ENCODE assay signal across 9 mouse cellular contexts in genomic region chr16:18411026-18411649, GRCm38 (mm10). TPM values are rescaled to one million over a fixed set of nuclear protein-coding genes. Genes with fewer than 3 reads are reported as not detected.
DNase-seq lines count a peak whose midpoint lies in the region; ATAC-seq and TF ChIP-seq lines count a peak whose summit lies in the region.
"Had no signal": no experiment of that assay in that cellular context is flagged by ENCODE, and none has a peak within 500 bp of the region (broad histone marks: within the 10 kb centered on the region; RNA-seq: fewer than 3 reads in every experiment).

No protein-coding gene starts in this region.

- no peak overlapping the region for H3K27ac ChIP-seq in heart, embryonic 12.5 days (ENCODE audit: poor library complexity, severe bottlenecking)
- peak overlapping the region; percentile 67 for H3K27ac ChIP-seq in kidney, adult 2 months (ENCODE audit: insufficient read depth, low read depth, low read length)
- peak overlapping the region; percentile 12; the same call in 1 of the 2 replicates for H3K27ac ChIP-seq in midbrain, embryonic 15.5 days

- WGBS in heart, embryonic 12.5 days = 84% methylated on average over 13 of the region's 13 CpGs
- 35% methylated on average over 13 of the region's 13 CpGs for WGBS in kidney, adult 2 months
- WGBS in midbrain, embryonic 15.5 days = 42% methylated on average over 13 of the region's 13 CpGs

- ATAC-seq in heart, embryonic 12.5 days (ENCODE audit: insufficient number of reproducible peaks, low FRiP score) = no peak
- ATAC-seq in midbrain, embryonic 15.5 days (replicated peaks) = 0 out of 2 replicates have a peak, but pooled peaks have one; percentile 10

- DNase-seq in heart, postnatal 10 days = no peak
- peak; percentile 59 for DNase-seq in cerebellum, adult 9-11 months
- peak; percentile 87 for DNase-seq in kidney, adult 2 months
- no peak for DNase-seq in right cerebral cortex, postnatal 14 days
- DNase-seq in adipocyte (ENCODE audit: low spot score) = no peak
- no peak for DNase-seq in B cell, adult 2 months
- DNase-seq: lung, postnatal 14 days had no signal

- TF ChIP-seq POLR2A in kidney, adult 2 months (IDR thresholded peaks at IDR 0.05; ENCODE audit: low read depth, low read length) = no peak

- H3K27me3 ChIP-seq in heart, embryonic 12.5 days (replicated peaks) = no peaks in the 10 kb centered on the region
- H3K27me3 ChIP-seq in kidney, adult 2 months (replicated peaks; ENCODE audit: control insufficient read depth, insufficient read depth, low read length) = no peaks in the 10 kb centered on the region
- no peaks in the 10 kb centered on the region for H3K27me3 ChIP-seq in midbrain, embryonic 15.5 days (replicated peaks)

- no peak overlapping the region for H3K4me2 ChIP-seq in heart, embryonic 12.5 days
- H3K4me2 ChIP-seq in midbrain, embryonic 15.5 days = no peak overlapping the region

- intact Hi-C loops in heart, postnatal 10 days (cut with DNase I) = no loop called here

- H3K4me1 ChIP-seq in heart, embryonic 12.5 days (replicated peaks) = peaks cover 26% of the 10 kb centered on the region
- peaks cover 31% of the 10 kb centered on the region for H3K4me1 ChIP-seq in kidney, adult 2 months (ENCODE audit: control insufficient read depth, insufficient read depth, low read length)
- H3K4me1 ChIP-seq in midbrain, embryonic 15.5 days = peaks cover 13% of the 10 kb centered on the region

- TF ChIP-seq CTCF in kidney, adult 2 months (conservative IDR thresholded peaks at IDR 0.05; ENCODE audit: insufficient read depth, insufficient read length, low read depth, low read length) = no peak

- H3K4me3 ChIP-seq in heart, embryonic 12.5 days = no peak overlapping the region
- H3K4me3 ChIP-seq in kidney, adult 2 months (ENCODE audit: insufficient read depth, low read depth, low read length) = peak overlapping the region; percentile 39
- no peak overlapping the region for H3K4me3 ChIP-seq in midbrain, embryonic 15.5 days

- peak overlapping the region; percentile 15; the same call in 1 of the 2 replicates for H3K9ac ChIP-seq in heart, embryonic 12.5 days
- no peak overlapping the region for H3K9ac ChIP-seq in midbrain, embryonic 15.5 days

- H3K9me3 ChIP-seq in heart, embryonic 12.5 days (replicated peaks) = no peaks in the 10 kb centered on the region
- no peaks in the 10 kb centered on the region for H3K9me3 ChIP-seq in midbrain, embryonic 15.5 days

- H3K36me3 ChIP-seq in heart, embryonic 12.5 days = peaks cover 64% of the 10 kb centered on the region
- no peaks in the 10 kb centered on the region for H3K36me3 ChIP-seq in kidney, adult 2 months (ENCODE audit: control insufficient read depth, insufficient read depth, low read length)
- 0 out of 2 replicates have a peak, but pooled peaks cover 6% of the 10 kb centered on the region for H3K36me3 ChIP-seq in midbrain, embryonic 15.5 days (replicated peaks)

RNA-seq across cellular contexts. Expression of gene Txnrd2, which starts 15.0 kb away (rescaled TPM):
- 34.9 and 37.2 TPM in 2 replicates for polyA plus RNA-seq in heart, embryonic 12.5 days (2016; fragmentation: Nextera tagmentation; extraction: Ambion mirVana)
- 10 to 100 TPM; 30.0 to 32.0 TPM for total RNA-seq in heart, postnatal 10 days (2021)
- polyA plus RNA-seq in kidney, adult 2 months (2012; rRNA removed) = 35.2 and 39.1 TPM in 2 replicates
- 34.0 and 35.5 TPM in 2 replicates for polyA plus RNA-seq in midbrain, embryonic 15.5 days (2015; fragmentation: Nextera tagmentation; extraction: Ambion mirVana)

RNA-seq across cellular contexts. Expression of gene Comt, which starts 15.5 kb away (rescaled TPM):
- polyA plus RNA-seq in heart, embryonic 12.5 days (2016; fragmentation: Nextera tagmentation; extraction: Ambion mirVana) = 88.2 and 90.8 TPM in 2 replicates
- total RNA-seq in heart, postnatal 10 days (2021) = 100 to 1,000 TPM; 133 to 156 TPM
- polyA plus RNA-seq in kidney, adult 2 months (2012; rRNA removed) = 519 and 582 TPM in 2 replicates
- 104 and 107 TPM in 2 replicates for polyA plus RNA-seq in midbrain, embryonic 15.5 days (2015; fragmentation: Nextera tagmentation; extraction: Ambion mirVana)

Comparison
In these comparisons a context has a peak if more than half of its experiments do, and no peak if none do; other contexts are left out.
1. DNase-seq: peak in cerebellum, adult 9-11 months (single experiment) and kidney, adult 2 months (single experiment); none in heart, postnatal 10 days (0 of 2), right cerebral cortex, postnatal 14 days (single experiment), adipocyte (single experiment) and B cell, adult 2 months (0 of 2).